Comparison of ENCODE assay signal across 9 mouse cellular contexts in genomic region chr4:49585524-49586101, GRCm38 (mm10). TPM values are rescaled to one million over a fixed set of nuclear protein-coding genes. Genes with fewer than 3 reads are reported as not detected.
DNase-seq lines count a peak whose midpoint lies in the region; ATAC-seq lines count a peak whose summit lies in the region.
"Had no signal": no experiment of that assay in that cellular context is flagged by ENCODE, and none has a peak within 500 bp of the region (broad histone marks: within the 10 kb centered on the region; RNA-seq: fewer than 3 reads in every experiment).

No protein-coding gene starts in this region.

- H3K36me3 ChIP-seq in limb, embryonic 13.5 days, result peaks cover 13% of the 10 kb centered on the region
- peaks cover 9% of the 10 kb centered on the region; the same call in 1 of the 2 replicates for H3K36me3 ChIP-seq in limb, embryonic 10.5 days
- peaks cover 34% of the 10 kb centered on the region for H3K36me3 ChIP-seq in heart, embryonic 14.5 days (ENCODE audit: control insufficient read depth, insufficient read depth, low read length)

- H3K9ac ChIP-seq in limb, embryonic 13.5 days, result no peak overlapping the region
- H3K9ac ChIP-seq in heart, embryonic 14.5 days (ENCODE audit: low read length), result no peak overlapping the region
- H3K9ac ChIP-seq: forebrain, embryonic 15.5 days had no signal

- no peaks in the 10 kb centered on the region for H3K27me3 ChIP-seq in limb, embryonic 13.5 days
- no peaks in the 10 kb centered on the region for H3K27me3 ChIP-seq in limb, embryonic 10.5 days (ENCODE audit: low read depth, poor library complexity, severe bottlenecking)
- H3K27me3 ChIP-seq in heart, embryonic 14.5 days (ENCODE audit: control insufficient read depth, insufficient read depth, low read length), result no peaks in the 10 kb centered on the region
- H3K27me3 ChIP-seq: forebrain, embryonic 15.5 days had no signal

- H3K4me1 ChIP-seq in limb, embryonic 13.5 days, result peaks cover 49% of the 10 kb centered on the region
- no peaks in the 10 kb centered on the region for H3K4me1 ChIP-seq in limb, embryonic 10.5 days
- peaks cover 13 to 31% of the 10 kb centered on the region in 2 experiments for H3K4me1 ChIP-seq in heart, embryonic 14.5 days (ENCODE audit: control insufficient read depth in 2 of 2, insufficient read depth in 2 of 2, low read length in 2 of 2)

- H3K4me3 ChIP-seq in limb, embryonic 13.5 days, result no peak overlapping the region
- H3K4me3 ChIP-seq in limb, embryonic 10.5 days, result no peak overlapping the region
- no peak overlapping the region for H3K4me3 ChIP-seq in heart, embryonic 14.5 days (ENCODE audit: control insufficient read depth in 1 of 2, insufficient read depth in 1 of 2, low read depth in 1 of 2, low read length in 2 of 2)
- H3K4me3 ChIP-seq: forebrain, embryonic 15.5 days had no signal

- peak; percentile 30 for DNase-seq in gastrocnemius, adult 18-20 months (ENCODE audit: low spot score)
- no peak for DNase-seq in gastrocnemius, postnatal 14 days
- DNase-seq in limb, embryonic 10.5 days (ENCODE audit: low spot score), result no peak
- peak; percentile 40 for DNase-seq in skeletal muscle tissue, adult 2 months (ENCODE audit: low read depth, low spot score)

- no peak overlapping the region for H3K4me2 ChIP-seq in limb, embryonic 13.5 days (replicated peaks)
- H3K4me2 ChIP-seq in heart, embryonic 14.5 days (ENCODE audit: low read length), result no peak overlapping the region
- H3K4me2 ChIP-seq: forebrain, embryonic 15.5 days had no signal

- intact Hi-C loops in gastrocnemius, postnatal 14 days (cut with DNase I; ENCODE audit: low total_unique reads), result no loop called here

- peak; percentile 66 for ATAC-seq in limb, embryonic 13.5 days (ENCODE audit: low FRiP score, low read depth)
- ATAC-seq in heart, embryonic 14.5 days (ENCODE audit: insufficient number of reproducible peaks, insufficient read depth, low FRiP score, low read depth), result peak; percentile 56; the same call in 1 of the 2 replicates
- ATAC-seq in megakaryocyte progenitor cell, adult 5-6 weeks (replicated peaks; ENCODE audit: poor library complexity), result no peak
- no peak for ATAC-seq in inflammation-experienced regulatory T-cells, adult 6 months
- ATAC-seq: forebrain, embryonic 15.5 days had no signal

- no peaks in the 10 kb centered on the region for H3K9me3 ChIP-seq in limb, embryonic 13.5 days
- H3K9me3 ChIP-seq in limb, embryonic 10.5 days (replicated peaks), result no peaks in the 10 kb centered on the region
- H3K9me3 ChIP-seq in heart, embryonic 14.5 days (ENCODE audit: control insufficient read depth, low read length), result no peaks in the 10 kb centered on the region
- H3K9me3 ChIP-seq: forebrain, embryonic 15.5 days had no signal

- peak overlapping the region; percentile 75; the same call in 1 of the 2 replicates for H3K27ac ChIP-seq in limb, embryonic 13.5 days
- no peak overlapping the region for H3K27ac ChIP-seq in limb, embryonic 10.5 days
- peak overlapping the region; percentile 71 to 76 for H3K27ac ChIP-seq in heart, embryonic 14.5 days (replicated peaks in 1 of 2; ENCODE audit: control insufficient read depth in 1 of 2, insufficient read depth in 1 of 2, low read depth in 2 of 2, low read length in 2 of 2)
- H3K27ac ChIP-seq: forebrain, embryonic 15.5 days had no signal

- WGBS in limb, embryonic 13.5 days, result 63% methylated on average over 7 of the region's 7 CpGs
- WGBS in limb, embryonic 10.5 days, result 92% methylated on average over 7 of the region's 7 CpGs
- WGBS in heart, embryonic 14.5 days, result 48% methylated on average over 7 of the region's 7 CpGs

RNA-seq across cellular contexts. Expression of gene Tmem246, which starts 12.1 kb away (rescaled TPM):
- 10 to 100 TPM; 26.1 to 29.1 TPM for total RNA-seq in gastrocnemius, adult 18-20 months (2021)
- total RNA-seq in gastrocnemius, postnatal 14 days (2021), result 10 to 100 TPM; 34.9 to 35.5 TPM
- 32.0 and 34.1 TPM in 2 replicates for polyA plus RNA-seq in limb, embryonic 13.5 days (2015; fragmentation: Nextera tagmentation; extraction: Ambion mirVana)
- polyA plus RNA-seq in limb, embryonic 10.5 days (2016; fragmentation: Nextera tagmentation; extraction: Ambion mirVana), result 7.2 and 10.9 TPM in 2 replicates
- 55.4 and 59.1 TPM in 2 replicates for polyA plus RNA-seq in heart, embryonic 14.5 days (2014; fragmentation: Nextera tagmentation; extraction: Ambion mirVana)
- total RNA-seq in megakaryocyte progenitor cell, adult 5-6 weeks (2015), result 0.35 and 0.61 TPM in 2 replicates
- total RNA-seq in megakaryocyte progenitor cell, adult 5-6 weeks (2017), result 0.08 and 0.20 TPM in 2 replicates
- polyA plus RNA-seq in inflammation-experienced regulatory T-cells, adult 6 months (2017; shearing (Covaris generic)), result not detected

RNA-seq across cellular contexts. Expression of gene Aldob, which starts 36.3 kb away (rescaled TPM):
- total RNA-seq in gastrocnemius, adult 18-20 months (2021), result 1 to 10 TPM in 1 of 2 experiments, under 1 TPM in 1; 0.62 to 1.4 TPM
- total RNA-seq in gastrocnemius, postnatal 14 days (2021), result not detected
- 0.20 and 0.70 TPM in 2 replicates for polyA plus RNA-seq in limb, embryonic 13.5 days (2015; fragmentation: Nextera tagmentation; extraction: Ambion mirVana)
- not detected in 2 replicates for polyA plus RNA-seq in limb, embryonic 10.5 days (2016; fragmentation: Nextera tagmentation; extraction: Ambion mirVana)
- 0.13 and 0.19 TPM in 2 replicates for polyA plus RNA-seq in heart, embryonic 14.5 days (2014; fragmentation: Nextera tagmentation; extraction: Ambion mirVana)
- not detected in 2 replicates for total RNA-seq in megakaryocyte progenitor cell, adult 5-6 weeks (2015)
- not detected in 2 replicates for total RNA-seq in megakaryocyte progenitor cell, adult 5-6 weeks (2017)
- not detected for polyA plus RNA-seq in inflammation-experienced regulatory T-cells, adult 6 months (2017; shearing (Covaris generic))

RNA-seq across cellular contexts. Expression of gene Rnf20, which starts 46.2 kb away (rescaled TPM):
- total RNA-seq in gastrocnemius, adult 18-20 months (2021), result 10 to 100 TPM; 25.9 to 28.0 TPM
- total RNA-seq in gastrocnemius, postnatal 14 days (2021), result 10 to 100 TPM; 27.7 to 28.6 TPM
- polyA plus RNA-seq in limb, embryonic 13.5 days (2015; fragmentation: Nextera tagmentation; extraction: Ambion mirVana), result 54.1 and 56.5 TPM in 2 replicates
- 44.9 and 50.5 TPM in 2 replicates for polyA plus RNA-seq in limb, embryonic 10.5 days (2016; fragmentation: Nextera tagmentation; extraction: Ambion mirVana)
- polyA plus RNA-seq in heart, embryonic 14.5 days (2014; fragmentation: Nextera tagmentation; extraction: Ambion mirVana), result 30.9 and 33.3 TPM in 2 replicates
- 39.5 and 42.9 TPM in 2 replicates for total RNA-seq in megakaryocyte progenitor cell, adult 5-6 weeks (2015)
- 121 and 156 TPM in 2 replicates for total RNA-seq in megakaryocyte progenitor cell, adult 5-6 weeks (2017)
- polyA plus RNA-seq in inflammation-experienced regulatory T-cells, adult 6 months (2017; shearing (Covaris generic)), result 10 to 100 TPM; 45.3 to 59.2 (median 56.8) TPM

Comparison
In these comparisons a context has a peak if more than half of its experiments do, and no peak if none do; other contexts are left out.
1. DNase-seq: peak in gastrocnemius, adult 18-20 months (single experiment) and skeletal muscle tissue, adult 2 months (single experiment); none in gastrocnemius, postnatal 14 days (single experiment) and limb, embryonic 10.5 days (single experiment).
2. ATAC-seq: peak in limb, embryonic 13.5 days (single experiment) and heart, embryonic 14.5 days (single experiment); none in megakaryocyte progenitor cell, adult 5-6 weeks (single experiment) and inflammation-experienced regulatory T-cells, adult 6 months (single experiment).